Mouse (Mus musculus): ENCODE measurements around the gene Gm13103.
"Not testable (repeated sequence)": the region's sequence is repeated elsewhere in the genome, so short reads cannot be mapped to it uniquely, and the experiment has no call there.

Gm13103 gene

DNA sequence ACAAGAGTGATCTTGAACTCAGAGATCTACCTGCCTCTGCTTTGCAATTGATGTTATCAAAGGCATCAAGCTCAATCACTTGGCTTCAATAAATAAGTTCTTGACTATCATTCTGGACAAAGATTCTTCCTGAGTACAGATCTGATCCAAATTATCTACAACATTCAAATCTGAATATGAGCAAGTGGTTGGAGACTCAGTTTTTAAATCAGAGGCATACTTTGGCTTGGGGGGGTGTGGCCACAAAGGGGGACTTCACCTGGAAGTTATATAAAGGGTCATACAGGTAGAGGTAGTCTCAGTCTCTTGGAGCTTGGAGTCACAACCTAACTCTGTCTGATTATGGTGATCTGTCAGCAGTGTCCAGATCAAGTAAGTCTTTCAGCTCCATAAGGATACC, at the start of gene Gm13103:
TSS of gene Gm13103 (plus strand) at position 301 of the 400 bp plus-strand sequence.
- not testable (repeated sequence) for DNase-seq (ENCODE audit: low spot score)

DNA sequence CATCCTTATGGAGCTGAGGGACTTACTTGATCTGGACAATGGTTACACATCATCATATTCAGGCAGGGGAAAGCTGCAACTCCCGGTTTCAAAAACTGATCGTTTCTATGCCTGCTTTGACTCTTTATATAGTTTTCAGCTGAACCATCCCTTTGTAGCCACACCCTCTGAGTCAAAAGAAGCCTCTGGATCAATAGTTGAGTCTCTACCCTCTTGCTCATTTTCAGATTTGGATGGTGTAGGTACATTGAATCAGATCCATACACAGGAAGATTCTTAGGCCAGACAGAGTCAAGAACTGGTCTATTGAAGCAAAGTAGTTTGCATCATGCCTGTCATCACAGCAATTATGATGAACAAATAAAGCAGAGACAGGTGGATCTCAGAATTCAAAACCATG, 30.3 kb upstream of the Gm13103 start, which contains the start of gene Gm13084:
TSS of gene Gm13084 (minus strand) at position 101 of the 400 bp plus-strand sequence.
- no peak for DNase-seq (ENCODE audit: low spot score)

DNA sequence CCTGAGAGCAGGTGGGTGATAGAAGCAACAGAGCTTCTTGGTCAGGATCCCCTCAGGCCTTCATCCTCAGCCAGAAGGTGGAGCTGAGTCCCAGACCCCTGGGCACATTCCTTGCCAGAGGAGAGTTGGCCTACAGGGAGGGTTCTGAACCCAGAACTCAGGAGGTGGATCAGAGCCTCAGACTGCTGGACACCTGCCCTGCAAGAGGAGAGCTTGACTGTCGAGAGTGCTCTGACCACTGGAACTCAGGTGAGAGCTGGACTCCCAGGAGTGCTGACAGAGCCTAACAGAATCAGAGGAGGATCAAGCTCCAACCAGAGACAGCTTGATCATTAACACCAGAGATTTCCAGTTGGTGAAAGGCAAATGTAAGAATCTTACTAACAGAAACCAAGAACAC, 36.1 kb downstream of the Gm13103 start:
- DNase-seq (ENCODE audit: low spot score): not testable (repeated sequence)

DNA sequence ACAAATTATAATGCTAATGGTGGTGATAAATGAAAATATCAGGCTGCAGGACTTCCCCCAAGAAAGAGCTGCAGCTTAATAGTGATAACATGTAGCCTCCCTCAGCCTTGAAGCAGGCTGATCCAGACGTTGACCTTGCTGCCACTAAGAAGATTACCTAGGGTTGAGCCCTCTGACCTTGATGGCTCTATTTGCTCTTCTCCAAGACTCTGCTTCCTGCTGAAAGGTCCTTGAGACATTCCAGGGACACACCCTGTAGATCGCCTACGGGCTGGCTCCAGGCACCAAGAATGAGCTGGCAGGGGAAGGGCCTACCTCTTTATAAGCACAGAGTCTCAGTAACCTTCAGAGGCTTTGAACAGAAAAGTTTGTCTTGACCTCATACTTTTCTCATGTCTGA, 48.1 kb downstream of the Gm13103 start:
- DNase-seq (ENCODE audit: low spot score): not testable (repeated sequence)

DNA sequence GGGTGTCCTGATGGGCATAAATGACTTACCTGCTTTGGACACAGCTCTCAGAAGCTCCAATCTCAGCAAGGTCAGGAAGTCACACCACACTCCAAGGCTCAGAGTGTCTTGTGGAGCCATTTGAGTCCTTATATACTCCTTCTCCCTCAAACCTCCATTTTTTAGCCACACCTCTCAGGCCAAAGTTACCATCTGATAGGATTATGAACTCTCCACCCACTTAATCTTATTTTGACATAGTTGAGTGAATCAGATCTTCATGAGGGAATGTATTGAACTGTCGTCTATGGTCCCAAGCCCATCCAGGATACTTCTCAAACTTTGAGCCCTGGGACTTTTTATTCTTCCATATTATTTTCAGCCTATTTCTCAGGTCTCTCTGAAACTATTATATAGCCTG, 54.0 kb downstream of the Gm13103 start, which contains the start of gene Pramef6:
TSS of gene Pramef6 (minus strand) at position 101 of the 400 bp plus-strand sequence.
- DNase-seq (ENCODE audit: low spot score): not testable (repeated sequence)

Measured in layer of hippocampus, adult 11-12 months (tissue).